In the genomic region with DNA sequence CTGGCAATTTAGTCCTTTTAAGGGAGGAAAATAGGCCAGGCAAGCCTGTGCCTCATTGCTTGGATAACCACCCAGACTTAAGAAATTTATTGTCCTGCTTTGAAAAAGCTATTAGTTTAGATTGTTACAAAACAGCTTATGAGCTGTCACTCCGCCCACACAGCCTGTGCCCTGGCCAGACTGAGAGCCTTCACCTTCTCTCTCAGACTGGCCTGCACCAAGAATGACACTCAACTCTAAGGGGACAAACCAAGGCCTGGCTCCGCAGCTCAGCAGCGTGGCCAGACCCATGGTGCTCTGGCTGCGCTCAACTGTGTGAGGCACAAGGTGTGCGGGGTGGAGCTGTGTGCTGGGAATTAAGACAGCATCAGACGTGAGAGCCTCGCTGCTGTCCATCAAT, we compare ENCODE assay signal across 8 mouse cellular contexts.
DNase-seq lines count a peak whose midpoint lies in the region; ATAC-seq and TF ChIP-seq lines count a peak whose summit lies in the region.

No protein-coding gene starts in this region.

- no peaks in the 10 kb centered on the region for H3K27me3 ChIP-seq in midbrain, embryonic 13.5 days
- no peaks in the 10 kb centered on the region for H3K27me3 ChIP-seq in midbrain, embryonic 11.5 days (ENCODE audit: control insufficient read depth, insufficient read depth, low read length)
- H3K27me3 ChIP-seq in heart, embryonic 13.5 days (replicated peaks) = no peaks in the 10 kb centered on the region
- no peaks in the 10 kb centered on the region for H3K27me3 ChIP-seq in stomach, postnatal 0 days (ENCODE audit: control insufficient read depth, insufficient read depth, low read length)

- no peak for ATAC-seq in midbrain, embryonic 13.5 days
- ATAC-seq in midbrain, embryonic 11.5 days (ENCODE audit: low FRiP score) = no peak
- no peak for ATAC-seq in heart, embryonic 13.5 days (ENCODE audit: extremely low read depth, insufficient number of reproducible peaks, low FRiP score, low TSS enrichment)
- no peak for ATAC-seq in stomach, postnatal 0 days (ENCODE audit: low FRiP score, low TSS enrichment)

- no peaks in the 10 kb centered on the region for H3K9me3 ChIP-seq in midbrain, embryonic 13.5 days
- H3K9me3 ChIP-seq in midbrain, embryonic 11.5 days (ENCODE audit: control insufficient read depth, low read length) = no peaks in the 10 kb centered on the region
- H3K9me3 ChIP-seq in heart, embryonic 13.5 days = no peaks in the 10 kb centered on the region
- H3K9me3 ChIP-seq in stomach, postnatal 0 days (ENCODE audit: control insufficient read depth, low read length) = no peaks in the 10 kb centered on the region

- H3K9ac ChIP-seq in midbrain, embryonic 13.5 days (replicated peaks) = no peak overlapping the region
- no peak overlapping the region for H3K9ac ChIP-seq in midbrain, embryonic 11.5 days (ENCODE audit: low read length)
- no peak overlapping the region for H3K9ac ChIP-seq in heart, embryonic 13.5 days
- 0 out of 2 replicates have a peak overlapping the region, but pooled peaks have one; percentile 13 for H3K9ac ChIP-seq in stomach, postnatal 0 days (ENCODE audit: low read length)

- intact Hi-C loops in heart, postnatal 14 days (cut with DNase I) = loop anchor here (5.0 kb wide), 1 partner anchor 36 kb away; no protein-coding TSS in a partner anchor

- 0 out of 2 replicates have a peak overlapping the region, but pooled peaks have one; percentile 20 for H3K27ac ChIP-seq in midbrain, embryonic 13.5 days
- H3K27ac ChIP-seq in midbrain, embryonic 11.5 days (ENCODE audit: low read depth, low read length) = no peak overlapping the region
- H3K27ac ChIP-seq in heart, embryonic 13.5 days (replicated peaks) = peak overlapping the region; percentile 51
- H3K27ac ChIP-seq in stomach, postnatal 0 days (replicated peaks) = no peak overlapping the region; the same call in 1 of the 2 replicates

- TF ChIP-seq CTCF in stomach, postnatal 0 days (IDR thresholded peaks at IDR 0.05; ENCODE audit: low read depth) = no peak

- TF ChIP-seq EP300 in stomach, postnatal 0 days (optimal IDR thresholded peaks at IDR 0.05) = no peak

- H3K36me3 ChIP-seq in midbrain, embryonic 13.5 days = peaks cover 58% of the 10 kb centered on the region
- H3K36me3 ChIP-seq in midbrain, embryonic 11.5 days (ENCODE audit: control insufficient read depth, insufficient read depth, low read length) = peaks cover 15% of the 10 kb centered on the region; the same call in 1 of the 2 replicates
- peaks cover 84% of the 10 kb centered on the region for H3K36me3 ChIP-seq in heart, embryonic 13.5 days
- H3K36me3 ChIP-seq in stomach, postnatal 0 days (ENCODE audit: control insufficient read depth, insufficient read depth, low read length) = peaks cover 14% of the 10 kb centered on the region

- WGBS in midbrain, embryonic 13.5 days = 87% methylated on average over 7 of the region's 7 CpGs
- 88% methylated on average over 7 of the region's 7 CpGs for WGBS in midbrain, embryonic 11.5 days
- WGBS in heart, embryonic 13.5 days = 70% methylated on average over 7 of the region's 7 CpGs
- WGBS in stomach, postnatal 0 days = 78% methylated on average over 7 of the region's 7 CpGs

- no peak overlapping the region for H3K4me3 ChIP-seq in midbrain, embryonic 13.5 days (replicated peaks)
- H3K4me3 ChIP-seq in midbrain, embryonic 11.5 days (ENCODE audit: low read depth, low read length) = no peak overlapping the region
- H3K4me3 ChIP-seq in heart, embryonic 13.5 days = no peak overlapping the region
- H3K4me3 ChIP-seq in stomach, postnatal 0 days (ENCODE audit: low read depth, low read length) = no peak overlapping the region

- peaks cover 30% of the 10 kb centered on the region for H3K4me1 ChIP-seq in midbrain, embryonic 13.5 days (replicated peaks)
- H3K4me1 ChIP-seq in midbrain, embryonic 11.5 days (ENCODE audit: control insufficient read depth, insufficient read depth, low read length) = 0 out of 2 replicates have a peak, but pooled peaks cover under 1% of the 10 kb centered on the region
- peaks cover 27% of the 10 kb centered on the region for H3K4me1 ChIP-seq in heart, embryonic 13.5 days
- no peaks in the 10 kb centered on the region for H3K4me1 ChIP-seq in stomach, postnatal 0 days (replicated peaks; ENCODE audit: control insufficient read depth, insufficient read depth)

- DNase-seq in heart, adult 11 months = peak; percentile 94
- DNase-seq in heart, postnatal 14 days = no peak
- no peak for DNase-seq in midbrain, embryonic 11.5 days (ENCODE audit: low spot score, missing footprints)
- DNase-seq in stomach, postnatal 0 days (ENCODE audit: low spot score) = no peak
- no peak for DNase-seq in frontal cortex, postnatal 25 days (ENCODE audit: low spot score in 2 of 2)
- DNase-seq in testis, postnatal 10 days (ENCODE audit: low spot score) = no peak

- no peak overlapping the region for H3K4me2 ChIP-seq in midbrain, embryonic 13.5 days (replicated peaks)
- H3K4me2 ChIP-seq in midbrain, embryonic 11.5 days = no peak overlapping the region
- H3K4me2 ChIP-seq in heart, embryonic 13.5 days = no peak overlapping the region
- H3K4me2 ChIP-seq in stomach, postnatal 0 days (replicated peaks; ENCODE audit: low read depth) = no peak overlapping the region

Comparison
In these comparisons a context has a peak if more than half of its experiments do, and no peak if none do; other contexts are left out.
1. H3K27ac ChIP-seq: peak in midbrain, embryonic 13.5 days (single experiment) and heart, embryonic 13.5 days (single experiment); none in midbrain, embryonic 11.5 days (single experiment) and stomach, postnatal 0 days (single experiment).